Mouse (Mus musculus): ENCODE data around the gene Rasl11b. TPM values are rescaled to one million over a fixed set of nuclear protein-coding genes. Genes with fewer than 3 reads are reported as not detected.

Rasl11b gene
- polyA plus RNA-seq, 1 experiment, result 2.4 TPM

DNA sequence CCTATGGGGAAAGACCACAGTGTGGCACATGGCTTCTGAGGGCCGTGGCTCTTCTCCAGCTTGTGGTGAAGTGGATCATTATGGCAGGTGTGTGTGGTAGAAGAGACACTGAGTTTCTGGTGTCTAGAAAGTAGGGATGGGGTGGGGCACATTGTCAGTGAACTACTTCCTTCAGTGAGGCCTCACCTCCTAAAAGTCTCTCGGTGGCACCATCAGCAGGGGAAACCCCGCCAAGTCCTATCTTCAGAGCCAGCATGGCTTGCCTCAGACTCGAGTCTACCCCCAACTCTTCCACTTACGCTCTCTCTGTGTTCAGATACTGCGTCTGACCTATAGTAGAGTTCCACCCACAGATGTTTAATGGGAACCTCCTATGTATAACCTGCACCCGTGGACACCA is 38.7 kb downstream of the Rasl11b start:
- Histone ChIP-seq H3K4me2 (ENCODE audit: low read depth) (no peak overlapping the region), H3ac (ENCODE audit: control insufficient read depth, insufficient read length) (no peak overlapping the region), H3K79me2 (ENCODE audit: control insufficient read depth, insufficient read depth) (no peaks in the 10 kb centered on the region), H3K4me3 (no peak overlapping the region), H3K27me3 (ENCODE audit: control insufficient read depth, insufficient read depth, insufficient read length) (no peaks in the 10 kb centered on the region), H3K36me3 (ENCODE audit: control insufficient read depth, insufficient read depth) (no peaks in the 10 kb centered on the region)
- TF ChIP-seq POLR2A (IDR thresholded peaks at IDR 0.05; ENCODE audit: insufficient read length, low read depth) (no peak), REST (IDR thresholded peaks at IDR 0.05; ENCODE audit: insufficient read depth, insufficient read length) (no peak), MAX (IDR thresholded peaks at IDR 0.05; ENCODE audit: low read depth) (no peak), CEBPB (IDR thresholded peaks at IDR 0.05; ENCODE audit: insufficient read depth, poor library complexity, severe bottlenecking) (no peak), USF1 (IDR thresholded peaks at IDR 0.05; ENCODE audit: low read depth) (no peak), TCF12 (IDR thresholded peaks at IDR 0.05; ENCODE audit: insufficient read depth, poor library complexity, severe bottlenecking) (no peak), MYOG (IDR thresholded peaks at IDR 0.05; ENCODE audit: control insufficient read depth in 1 of 3, insufficient read depth in 1 of 3, insufficient read length in 2 of 3, low read depth in 2 of 3) (no peak), POLR2AphosphoS2 (IDR thresholded peaks at IDR 0.05; ENCODE audit: insufficient read length, low read depth) (no peak), E2F4 (IDR thresholded peaks at IDR 0.05; ENCODE audit: insufficient read depth) (no peak), SRF (IDR thresholded peaks at IDR 0.05; ENCODE audit: control insufficient read depth, insufficient read length, low read depth) (no peak), MYOD1 (IDR thresholded peaks at IDR 0.05; ENCODE audit: control insufficient read depth in 1 of 3, insufficient read length in 2 of 3, low read depth in 2 of 3) (no peak), TCF3 (IDR thresholded peaks at IDR 0.05; ENCODE audit: insufficient read length, low read depth) (no peak)

- H3K27me3 ChIP-seq (ENCODE audit: control insufficient read depth, insufficient read depth, insufficient read length), result no peaks in the 10 kb centered on the region
- H3K4me2 ChIP-seq (ENCODE audit: low read depth), result no peak overlapping the region
- no peak overlapping the region for H3K4me3 ChIP-seq
- no peak overlapping the region for H3ac ChIP-seq (ENCODE audit: control insufficient read depth, insufficient read length)
- H3K79me2 ChIP-seq (ENCODE audit: control insufficient read depth, insufficient read depth), result no peaks in the 10 kb centered on the region
- TF ChIP-seq TCF3 (IDR thresholded peaks at IDR 0.05; ENCODE audit: insufficient read length, low read depth) (no peak), MAX (IDR thresholded peaks at IDR 0.05; ENCODE audit: low read depth) (no peak), REST (IDR thresholded peaks at IDR 0.05; ENCODE audit: insufficient read depth, insufficient read length) (no peak), MYOG (IDR thresholded peaks at IDR 0.05; ENCODE audit: control insufficient read depth in 1 of 3, insufficient read depth in 1 of 3, insufficient read length in 2 of 3, low read depth in 2 of 3) (no peak), SRF (IDR thresholded peaks at IDR 0.05; ENCODE audit: control insufficient read depth, insufficient read length, low read depth) (no peak), USF1 (IDR thresholded peaks at IDR 0.05; ENCODE audit: low read depth) (no peak), TCF12 (IDR thresholded peaks at IDR 0.05; ENCODE audit: insufficient read depth, poor library complexity, severe bottlenecking) (no peak), MYOD1 (IDR thresholded peaks at IDR 0.05; ENCODE audit: control insufficient read depth in 1 of 3, insufficient read length in 2 of 3, low read depth in 2 of 3) (no peak), POLR2A (IDR thresholded peaks at IDR 0.05; ENCODE audit: insufficient read length, low read depth) (no peak), CEBPB (IDR thresholded peaks at IDR 0.05; ENCODE audit: insufficient read depth, poor library complexity, severe bottlenecking) (no peak), E2F4 (IDR thresholded peaks at IDR 0.05; ENCODE audit: insufficient read depth) (no peak), POLR2AphosphoS2 (IDR thresholded peaks at IDR 0.05; ENCODE audit: insufficient read length, low read depth) (no peak)
- no peaks in the 10 kb centered on the region for H3K36me3 ChIP-seq (ENCODE audit: control insufficient read depth, insufficient read depth)
Observed at GRCm38 (mm10) chr5:74239369-74239768, 44.3 kb downstream of the Rasl11b start.

DNA sequence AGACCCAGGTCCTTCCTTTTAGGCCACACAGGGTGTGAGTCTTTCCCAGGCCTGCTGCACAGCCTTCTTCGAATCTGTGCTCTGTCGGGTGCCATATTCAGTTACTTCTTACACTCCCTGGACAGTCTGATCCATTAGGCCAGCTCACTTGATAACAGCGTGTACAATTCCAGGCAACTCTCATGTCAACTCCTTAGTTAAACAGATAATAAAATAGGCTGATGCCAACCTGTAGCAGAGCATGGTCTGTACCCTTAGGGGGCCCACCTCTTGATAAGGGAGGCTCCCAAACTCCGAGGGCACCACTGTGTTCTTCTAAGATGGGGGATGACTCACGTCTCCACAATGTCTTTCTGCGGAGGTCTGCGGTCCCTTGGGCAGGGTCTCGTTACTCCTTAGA is 45.2 kb downstream of the Rasl11b start:
- Histone ChIP-seq H3K36me3 (ENCODE audit: control insufficient read depth, insufficient read depth) (no peaks in the 10 kb centered on the region), H3K4me2 (ENCODE audit: low read depth) (no peak overlapping the region), H3K4me3 (no peak overlapping the region), H3ac (ENCODE audit: control insufficient read depth, insufficient read length) (no peak overlapping the region), H3K79me2 (ENCODE audit: control insufficient read depth, insufficient read depth) (no peaks in the 10 kb centered on the region), H3K27me3 (ENCODE audit: control insufficient read depth, insufficient read depth, insufficient read length) (no peaks in the 10 kb centered on the region)
- no peak for TF ChIP-seq MAX (IDR thresholded peaks at IDR 0.05; ENCODE audit: low read depth)
- no peak for TF ChIP-seq MYOD1 (IDR thresholded peaks at IDR 0.05; ENCODE audit: control insufficient read depth in 1 of 3, insufficient read length in 2 of 3, low read depth in 2 of 3)
- no peak for TF ChIP-seq REST (IDR thresholded peaks at IDR 0.05; ENCODE audit: insufficient read depth, insufficient read length)
- TF ChIP-seq CEBPB (IDR thresholded peaks at IDR 0.05; ENCODE audit: insufficient read depth, poor library complexity, severe bottlenecking), result no peak
- no peak for TF ChIP-seq TCF12 (IDR thresholded peaks at IDR 0.05; ENCODE audit: insufficient read depth, poor library complexity, severe bottlenecking)

DNA sequence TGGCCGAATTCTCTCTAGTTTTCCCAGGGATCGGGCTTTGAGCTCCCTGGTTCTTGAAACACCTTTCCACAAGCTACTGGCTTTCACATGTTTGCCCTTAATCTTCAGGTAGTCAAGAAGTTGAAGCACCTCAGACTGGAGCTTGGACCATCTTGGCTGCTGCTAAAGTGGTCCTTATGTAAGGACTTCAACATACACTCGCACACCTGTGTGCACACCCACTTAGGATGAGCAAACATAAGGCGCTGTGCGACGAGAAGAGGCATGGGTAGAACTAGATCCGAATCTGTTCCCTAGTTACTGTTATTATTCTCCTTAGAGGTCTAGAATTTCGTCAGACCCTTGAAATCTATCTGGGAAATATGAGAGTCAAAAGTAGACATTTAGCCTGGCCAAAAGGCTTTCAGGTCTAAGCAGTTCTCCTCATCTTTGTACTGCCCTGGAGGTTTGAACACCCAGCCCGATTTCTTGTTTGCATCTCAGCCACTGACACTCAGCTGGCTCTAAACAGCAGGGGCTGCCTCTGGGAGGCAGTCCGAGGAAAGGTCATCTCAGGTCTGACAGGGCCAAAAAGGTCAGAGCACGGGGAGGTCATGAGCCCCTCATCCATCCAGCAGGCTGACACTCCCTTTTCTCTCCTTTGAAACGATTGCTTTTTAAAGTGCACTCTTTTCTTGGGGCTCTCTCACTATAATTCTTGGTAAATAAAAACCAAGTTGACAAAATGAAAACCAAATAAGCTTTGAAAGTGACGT is 46.0 kb downstream of the Rasl11b start:
- H3K4me2 ChIP-seq (ENCODE audit: low read depth), result no peak overlapping the region
- H3K4me3 ChIP-seq, result no peak overlapping the region
- no peaks in the 10 kb centered on the region for H3K79me2 ChIP-seq (ENCODE audit: control insufficient read depth, insufficient read depth)
- H3K36me3 ChIP-seq (ENCODE audit: control insufficient read depth, insufficient read depth), result no peaks in the 10 kb centered on the region
- TF ChIP-seq POLR2A (IDR thresholded peaks at IDR 0.05; ENCODE audit: insufficient read length, low read depth) (no peak), POLR2AphosphoS2 (IDR thresholded peaks at IDR 0.05; ENCODE audit: insufficient read length, low read depth) (no peak), USF1 (IDR thresholded peaks at IDR 0.05; ENCODE audit: low read depth) (no peak), E2F4 (IDR thresholded peaks at IDR 0.05; ENCODE audit: insufficient read depth) (no peak), MAX (IDR thresholded peaks at IDR 0.05; ENCODE audit: low read depth) (no peak), MYOD1 (IDR thresholded peaks at IDR 0.05; ENCODE audit: control insufficient read depth in 1 of 3, insufficient read length in 2 of 3, low read depth in 2 of 3) (no peak), TCF3 (IDR thresholded peaks at IDR 0.05; ENCODE audit: insufficient read length, low read depth) (no peak), MYOG (IDR thresholded peaks at IDR 0.05; ENCODE audit: control insufficient read depth in 1 of 3, insufficient read depth in 1 of 3, insufficient read length in 2 of 3, low read depth in 2 of 3) (no peak), TCF12 (IDR thresholded peaks at IDR 0.05; ENCODE audit: insufficient read depth, poor library complexity, severe bottlenecking) (no peak), REST (IDR thresholded peaks at IDR 0.05; ENCODE audit: insufficient read depth, insufficient read length) (no peak), SRF (IDR thresholded peaks at IDR 0.05; ENCODE audit: control insufficient read depth, insufficient read length, low read depth) (no peak), CEBPB (IDR thresholded peaks at IDR 0.05; ENCODE audit: insufficient read depth, poor library complexity, severe bottlenecking) (no peak)
- H3K27me3 ChIP-seq (ENCODE audit: control insufficient read depth, insufficient read depth, insufficient read length), result no peaks in the 10 kb centered on the region
- H3ac ChIP-seq (ENCODE audit: control insufficient read depth, insufficient read length), result no peak overlapping the region

Data from myocyte (in vitro differentiated cells).